Mouse (Mus musculus): Measurements from ENCODE around the gene Ubxn7. TPM values are rescaled to one million over a fixed set of nuclear protein-coding genes. Genes with fewer than 3 reads are reported as not detected.

The Ubxn7 gene
- total and polyA plus RNA-seq, 2 experiments from 2014 or later = 7.3 to 11.5 TPM

GRCm38 (mm10) chr16:32396541-32396835 is 64.4 kb downstream of the Ubxn7 start:
- Histone ChIP-seq H3K4me3 (ENCODE audit: low read depth, low read length) (no peak overlapping the region), H3K4me1 (ENCODE audit: control insufficient read depth, insufficient read depth) (no peaks in the 10 kb centered on the region), H3K27ac (ENCODE audit: low read depth) (peak overlapping the region; percentile 57; the same call in 1 of the 2 replicates), H3K36me3 (replicated peaks; ENCODE audit: control insufficient read depth, insufficient read depth, low read length) (peaks cover 10% of the 10 kb centered on the region), H3K9ac (replicated peaks; ENCODE audit: low read depth, low read length) (no peak overlapping the region), H3K27me3 (ENCODE audit: control insufficient read depth, insufficient read depth, low read length) (no peaks in the 10 kb centered on the region), H3K9me3 (replicated peaks; ENCODE audit: control insufficient read depth, low read length) (no peaks in the 10 kb centered on the region), H3K4me2 (ENCODE audit: low read depth, low read length) (no peak overlapping the region)
- DNase-seq (ENCODE audit: low spot score) (peak; percentile 34), ATAC-seq (ENCODE audit: insufficient read depth, low read depth) (no peak)
- no peak for TF ChIP-seq CTCF (IDR thresholded peaks at IDR 0.05; ENCODE audit: low read depth)
- TF ChIP-seq EP300 (IDR thresholded peaks at IDR 0.05; ENCODE audit: low read depth) = no peak
- WGBS = 44% methylated on average over 3 of the region's 3 CpGs

GRCm38 (mm10) chr16:32398206-32398605 is 66.1 kb downstream of the Ubxn7 start:
- Histone ChIP-seq H3K27me3 (ENCODE audit: control insufficient read depth, insufficient read depth, low read length) (no peaks in the 10 kb centered on the region), H3K9me3 (replicated peaks; ENCODE audit: control insufficient read depth, low read length) (no peaks in the 10 kb centered on the region), H3K27ac (ENCODE audit: low read depth) (no peak overlapping the region), H3K9ac (replicated peaks; ENCODE audit: low read depth, low read length) (no peak overlapping the region), H3K4me1 (ENCODE audit: control insufficient read depth, insufficient read depth) (no peaks in the 10 kb centered on the region), H3K4me3 (ENCODE audit: low read depth, low read length) (no peak overlapping the region), H3K4me2 (ENCODE audit: low read depth, low read length) (no peak overlapping the region), H3K36me3 (replicated peaks; ENCODE audit: control insufficient read depth, insufficient read depth, low read length) (0 out of 2 replicates have a peak, but pooled peaks cover 2% of the 10 kb centered on the region)
- ATAC-seq (ENCODE audit: insufficient read depth, low read depth) = no peak
- no peak for TF ChIP-seq CTCF (IDR thresholded peaks at IDR 0.05; ENCODE audit: low read depth)
- WGBS = 73% methylated on average over 3 of the region's 3 CpGs
- DNase-seq (ENCODE audit: low spot score) = no peak

- no peaks in the 10 kb centered on the region for H3K36me3 ChIP-seq (replicated peaks; ENCODE audit: control insufficient read depth, insufficient read depth, low read length)
- H3K27ac ChIP-seq (ENCODE audit: low read depth) = no peak within 1 kb of the TSS
- ATAC-seq (ENCODE audit: insufficient read depth, low read depth) (no peak), DNase-seq (ENCODE audit: low spot score) (no peak)
- WGBS = 76% methylated on average over 7 of the region's 7 CpGs
- no peaks in the 10 kb centered on the region for H3K4me1 ChIP-seq (ENCODE audit: control insufficient read depth, insufficient read depth)
- H3K9me3 ChIP-seq (replicated peaks; ENCODE audit: control insufficient read depth, low read length) = no peaks in the 10 kb centered on the region
- H3K27me3 ChIP-seq (ENCODE audit: control insufficient read depth, insufficient read depth, low read length) = no peaks in the 10 kb centered on the region
- TF ChIP-seq EP300 (IDR thresholded peaks at IDR 0.05; ENCODE audit: low read depth) = no peak
- TF ChIP-seq CTCF (IDR thresholded peaks at IDR 0.05; ENCODE audit: low read depth) = no peak
- no peak within 1 kb of the TSS for H3K4me3 ChIP-seq (ENCODE audit: low read depth, low read length)
- no peak within 1 kb of the TSS for H3K9ac ChIP-seq (replicated peaks; ENCODE audit: low read depth, low read length)
- H3K4me2 ChIP-seq (ENCODE audit: low read depth, low read length) = no peak within 1 kb of the TSS
Measured at GRCm38 (mm10) chr16:32400267-32400666, 68.2 kb downstream of the Ubxn7 start, which contains the start of gene Tm4sf19. Gene Tm4sf19 (plus strand): TSS chr16:32400506.

GRCm38 (mm10) chr16:32401335-32401965 is 69.4 kb downstream of the Ubxn7 start:
- Histone ChIP-seq H3K36me3 (replicated peaks; ENCODE audit: control insufficient read depth, insufficient read depth, low read length) (no peaks in the 10 kb centered on the region), H3K9me3 (replicated peaks; ENCODE audit: control insufficient read depth, low read length) (no peaks in the 10 kb centered on the region), H3K4me3 (ENCODE audit: low read depth, low read length) (no peak overlapping the region), H3K27ac (ENCODE audit: low read depth) (no peak overlapping the region), H3K4me1 (ENCODE audit: control insufficient read depth, insufficient read depth) (no peaks in the 10 kb centered on the region), H3K9ac (replicated peaks; ENCODE audit: low read depth, low read length) (no peak overlapping the region), H3K27me3 (ENCODE audit: control insufficient read depth, insufficient read depth, low read length) (no peaks in the 10 kb centered on the region), H3K4me2 (ENCODE audit: low read depth, low read length) (no peak overlapping the region)
- WGBS = 76% methylated on average over 9 of the region's 9 CpGs
- ATAC-seq (ENCODE audit: insufficient read depth, low read depth) (no peak), DNase-seq (ENCODE audit: low spot score) (no peak)
- TF ChIP-seq CTCF (IDR thresholded peaks at IDR 0.05; ENCODE audit: low read depth) (no peak), EP300 (IDR thresholded peaks at IDR 0.05; ENCODE audit: low read depth) (no peak)

- ATAC-seq (ENCODE audit: insufficient read depth, low read depth) = no peak
- H3K4me3 ChIP-seq (ENCODE audit: low read depth, low read length) = no peak overlapping the region
- H3K9me3 ChIP-seq (replicated peaks; ENCODE audit: control insufficient read depth, low read length) = no peaks in the 10 kb centered on the region
- H3K4me2 ChIP-seq (ENCODE audit: low read depth, low read length) = no peak overlapping the region
- WGBS = 60% methylated on average over 3 of the region's 3 CpGs
- no peaks in the 10 kb centered on the region for H3K27me3 ChIP-seq (ENCODE audit: control insufficient read depth, insufficient read depth, low read length)
- no peak for TF ChIP-seq CTCF (IDR thresholded peaks at IDR 0.05; ENCODE audit: low read depth)
- TF ChIP-seq EP300 (IDR thresholded peaks at IDR 0.05; ENCODE audit: low read depth) = no peak
- H3K4me1 ChIP-seq (ENCODE audit: control insufficient read depth, insufficient read depth) = no peaks in the 10 kb centered on the region
- no peaks in the 10 kb centered on the region for H3K36me3 ChIP-seq (replicated peaks; ENCODE audit: control insufficient read depth, insufficient read depth, low read length)
- H3K9ac ChIP-seq (replicated peaks; ENCODE audit: low read depth, low read length) = no peak overlapping the region
- no peak for DNase-seq (ENCODE audit: low spot score)
- no peak overlapping the region for H3K27ac ChIP-seq (ENCODE audit: low read depth)
Measured at GRCm38 (mm10) chr16:32402818-32403217, 70.8 kb downstream of the Ubxn7 start.

- H3K9ac ChIP-seq (replicated peaks; ENCODE audit: low read depth, low read length) = no peak overlapping the region
- no peaks in the 10 kb centered on the region for H3K36me3 ChIP-seq (replicated peaks; ENCODE audit: control insufficient read depth, insufficient read depth, low read length)
- TF ChIP-seq CTCF (IDR thresholded peaks at IDR 0.05; ENCODE audit: low read depth) (no peak), EP300 (IDR thresholded peaks at IDR 0.05; ENCODE audit: low read depth) (no peak)
- H3K9me3 ChIP-seq (replicated peaks; ENCODE audit: control insufficient read depth, low read length) = no peaks in the 10 kb centered on the region
- no peak overlapping the region for H3K27ac ChIP-seq (ENCODE audit: low read depth)
- H3K4me1 ChIP-seq (ENCODE audit: control insufficient read depth, insufficient read depth) = no peaks in the 10 kb centered on the region
- no peak overlapping the region for H3K4me2 ChIP-seq (ENCODE audit: low read depth, low read length)
- no peak overlapping the region for H3K4me3 ChIP-seq (ENCODE audit: low read depth, low read length)
- WGBS = 89% methylated on average over 9 of the region's 9 CpGs
- no peaks in the 10 kb centered on the region for H3K27me3 ChIP-seq (ENCODE audit: control insufficient read depth, insufficient read depth, low read length)
- ATAC-seq (ENCODE audit: insufficient read depth, low read depth) = no peak
- DNase-seq (ENCODE audit: low spot score) = no peak
Measured at GRCm38 (mm10) chr16:32405716-32406115, 73.7 kb downstream of the Ubxn7 start.

Measured in heart, postnatal 0 days (tissue).